Mouse (Mus musculus): ENCODE data around the gene Gclc. TPM values are rescaled to one million over a fixed set of nuclear protein-coding genes. Genes with fewer than 3 reads are reported as not detected.
A peak's percentile ranks its signal among the peaks of the same experiment; 100 is the strongest.

The Gclc gene
- total and polyA plus RNA-seq, 3 experiments = 18.5 to 47.9 (median 46.2) TPM

DNA sequence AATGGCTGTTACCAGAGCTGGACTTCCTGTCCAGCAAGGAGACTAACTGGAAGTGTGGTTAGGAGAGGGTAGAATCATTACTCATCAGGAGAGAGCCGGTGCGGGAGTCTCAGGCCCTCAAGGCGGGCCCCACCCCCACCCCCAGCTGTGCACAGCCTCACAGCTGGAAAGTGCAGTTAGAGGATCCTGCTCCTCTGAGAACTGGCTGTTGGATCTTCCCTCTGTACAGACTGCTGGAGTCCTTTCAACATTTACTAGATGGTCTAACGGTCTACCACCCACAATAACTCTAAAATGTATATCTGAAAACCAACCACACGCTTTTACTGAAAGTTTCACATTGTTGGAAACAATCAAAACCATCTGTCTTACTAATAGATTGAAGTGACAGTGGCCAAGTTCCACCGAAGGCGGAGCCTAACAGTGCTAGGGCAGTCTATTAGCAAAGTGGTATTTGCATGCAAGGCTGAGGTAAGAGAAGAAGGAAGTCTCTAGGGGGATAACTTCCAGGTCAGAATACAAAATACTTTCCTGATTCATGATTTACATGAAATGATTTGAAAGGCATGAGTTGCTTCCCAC, 71.1 kb downstream of the Gclc start:
- H3K4me3 ChIP-seq (ENCODE audit: low read depth, low read length) = no peak overlapping the region
- H3K4me1 ChIP-seq (ENCODE audit: insufficient read depth, low read depth, low read length) = peaks cover 15% of the 10 kb centered on the region
- TF ChIP-seq CTCF (IDR thresholded peaks at IDR 0.05; ENCODE audit: low read depth, low read length) (no peak), TAL1 (conservative IDR thresholded peaks at IDR 0.05; ENCODE audit: low read depth, low read length) (no peak), POLR2AphosphoS5 (IDR thresholded peaks at IDR 0.05; ENCODE audit: insufficient replicate concordance, low read depth, low read length) (no peak), GATA2 (IDR thresholded peaks at IDR 0.05; ENCODE audit: borderline replicate concordance, low read depth, low read length) (no peak), GATA1 (IDR thresholded peaks at IDR 0.05; ENCODE audit: borderline replicate concordance, low read length) (no peak)
- no peaks in the 10 kb centered on the region for H3K36me3 ChIP-seq (replicated peaks)
- peaks cover 2% of the 10 kb centered on the region; the same call in 1 of the 2 replicates for H3K9me3 ChIP-seq (replicated peaks)
- ATAC-seq (ENCODE audit: extremely low read depth, insufficient number of reproducible peaks, low FRiP score, poor library complexity, severe bottlenecking) (peak; percentile 83), DNase-seq (ENCODE audit: low spot score) (peak; percentile 27)
- H3K27me3 ChIP-seq (ENCODE audit: insufficient read depth, low read length) = peaks cover 5% of the 10 kb centered on the region; the same call in 1 of the 2 replicates

DNA sequence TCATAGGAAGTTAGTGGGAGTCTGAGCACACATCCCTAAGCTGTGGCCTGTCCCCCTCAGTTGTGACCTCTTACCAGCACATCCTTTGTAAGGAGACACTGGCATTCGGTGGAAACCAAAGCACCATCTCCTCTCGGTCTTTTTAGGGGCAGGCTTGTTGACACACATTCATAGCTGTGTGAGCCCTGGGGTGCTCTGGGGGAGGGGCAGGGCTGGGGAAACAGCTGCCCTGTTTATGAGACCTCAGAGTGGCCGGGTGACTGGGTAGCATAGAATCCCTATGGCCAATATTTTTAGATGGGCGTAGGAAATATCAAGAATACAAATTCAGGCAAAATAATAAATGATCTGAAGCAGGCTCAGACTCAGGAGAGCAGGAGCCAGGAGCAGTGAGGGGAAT, 71.9 kb downstream of the Gclc start:
- ATAC-seq (ENCODE audit: extremely low read depth, insufficient number of reproducible peaks, low FRiP score, poor library complexity, severe bottlenecking) (no peak), DNase-seq (ENCODE audit: low spot score) (no peak)
- Histone ChIP-seq H3K27me3 (ENCODE audit: insufficient read depth, low read length) (no peaks in the 10 kb centered on the region; the same call in 1 of the 2 replicates), H3K36me3 (replicated peaks) (no peaks in the 10 kb centered on the region), H3K4me3 (ENCODE audit: low read depth, low read length) (no peak overlapping the region), H3K9me3 (replicated peaks) (peaks cover 2% of the 10 kb centered on the region; the same call in 1 of the 2 replicates), H3K4me1 (ENCODE audit: insufficient read depth, low read depth, low read length) (peaks cover 12% of the 10 kb centered on the region)
- TF ChIP-seq GATA1 (IDR thresholded peaks at IDR 0.05; ENCODE audit: borderline replicate concordance, low read length) = no peak
- TF ChIP-seq POLR2AphosphoS5 (IDR thresholded peaks at IDR 0.05; ENCODE audit: insufficient replicate concordance, low read depth, low read length) = no peak
- TF ChIP-seq TAL1 (conservative IDR thresholded peaks at IDR 0.05; ENCODE audit: low read depth, low read length) = no peak
- TF ChIP-seq GATA2 (IDR thresholded peaks at IDR 0.05; ENCODE audit: borderline replicate concordance, low read depth, low read length) = no peak
- TF ChIP-seq CTCF (IDR thresholded peaks at IDR 0.05; ENCODE audit: low read depth, low read length) = no peak

DNA sequence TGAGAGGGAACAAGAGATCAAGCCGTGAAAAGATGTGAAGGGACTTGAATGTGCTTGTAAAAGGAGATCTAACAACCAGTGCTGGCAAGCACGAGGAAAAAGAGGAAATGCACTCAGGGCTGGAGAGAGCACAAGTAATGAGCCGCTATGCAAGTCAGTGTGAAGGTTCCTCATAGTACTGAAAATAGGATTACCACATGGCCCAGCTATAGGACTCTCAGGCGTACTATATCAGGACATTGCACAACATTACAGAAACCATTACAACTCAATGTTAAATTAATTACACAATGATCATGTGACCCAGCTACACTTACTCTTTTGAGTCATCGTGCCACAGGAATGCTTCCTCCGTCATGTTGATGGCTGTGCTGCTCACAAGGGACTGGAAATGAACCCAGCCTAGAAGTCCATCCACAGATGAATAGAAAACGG, 74.2 kb downstream of the Gclc start:
- H3K4me3 ChIP-seq (ENCODE audit: low read depth, low read length) = no peak overlapping the region

DNA sequence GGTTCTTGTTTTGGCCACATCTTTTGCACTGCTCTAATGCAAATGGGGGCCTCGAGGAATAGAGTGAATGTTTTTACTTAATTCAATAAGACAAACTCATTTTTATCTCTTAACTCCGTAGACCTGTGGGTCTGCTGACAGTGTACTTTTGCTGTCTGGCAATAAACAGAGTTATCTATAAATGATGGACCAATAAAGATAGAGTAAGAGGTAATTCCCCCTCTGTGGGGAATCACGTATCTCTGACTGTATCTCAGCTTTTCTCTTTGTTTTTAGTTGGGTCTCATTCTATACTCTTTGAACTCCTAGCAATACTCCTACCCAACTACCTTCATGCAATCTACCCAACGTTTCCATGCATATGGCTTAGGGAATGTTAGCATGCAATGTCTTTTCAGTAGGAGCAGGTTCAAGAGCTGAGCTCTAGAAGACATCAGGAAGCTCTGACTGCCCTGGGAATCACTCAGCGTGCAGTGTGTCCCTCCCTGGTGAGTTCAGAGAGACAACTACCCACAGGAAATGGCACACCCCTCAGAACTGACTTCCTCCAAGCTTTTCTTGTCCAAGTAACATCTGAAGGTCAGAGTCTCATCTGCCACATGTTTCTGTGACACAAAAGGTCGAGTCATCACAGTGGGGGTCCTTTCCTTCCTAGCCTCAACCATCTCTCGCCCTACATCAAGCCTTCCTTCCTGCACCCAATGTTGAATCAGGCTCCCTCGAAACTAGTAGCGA, 80.1 kb downstream of the Gclc start:
- ATAC-seq (ENCODE audit: extremely low read depth, insufficient number of reproducible peaks, low FRiP score, poor library complexity, severe bottlenecking) (no peak), DNase-seq (ENCODE audit: low spot score) (no peak)
- TF ChIP-seq POLR2AphosphoS5 (IDR thresholded peaks at IDR 0.05; ENCODE audit: insufficient replicate concordance, low read depth, low read length) = no peak
- no peak for TF ChIP-seq GATA1 (IDR thresholded peaks at IDR 0.05; ENCODE audit: borderline replicate concordance, low read length)
- no peak for TF ChIP-seq TAL1 (conservative IDR thresholded peaks at IDR 0.05; ENCODE audit: low read depth, low read length)
- no peak for TF ChIP-seq CTCF (IDR thresholded peaks at IDR 0.05; ENCODE audit: low read depth, low read length)
- no peak for TF ChIP-seq GATA2 (IDR thresholded peaks at IDR 0.05; ENCODE audit: borderline replicate concordance, low read depth, low read length)
- Histone ChIP-seq H3K36me3 (replicated peaks) (no peaks in the 10 kb centered on the region), H3K4me3 (ENCODE audit: low read depth, low read length) (no peak overlapping the region), H3K27me3 (ENCODE audit: insufficient read depth, low read length) (peaks cover 18% of the 10 kb centered on the region), H3K9me3 (replicated peaks) (peaks cover under 1% of the 10 kb centered on the region; the same call in 1 of the 2 replicates), H3K4me1 (ENCODE audit: insufficient read depth, low read depth, low read length) (no peaks in the 10 kb centered on the region)

More for the DNA sequence above, 74.2 kb downstream of the Gclc start:
- ATAC-seq (ENCODE audit: extremely low read depth, insufficient number of reproducible peaks, low FRiP score, poor library complexity, severe bottlenecking) (no peak), DNase-seq (ENCODE audit: low spot score) (no peak)
- Histone ChIP-seq H3K36me3 (replicated peaks) (no peaks in the 10 kb centered on the region), H3K27me3 (ENCODE audit: insufficient read depth, low read length) (peaks cover 3% of the 10 kb centered on the region; the same call in 1 of the 2 replicates), H3K9me3 (replicated peaks) (peaks cover 2% of the 10 kb centered on the region; the same call in 1 of the 2 replicates), H3K4me1 (ENCODE audit: insufficient read depth, low read depth, low read length) (peaks cover 12% of the 10 kb centered on the region)
- TF ChIP-seq CTCF (IDR thresholded peaks at IDR 0.05; ENCODE audit: low read depth, low read length) (no peak), POLR2AphosphoS5 (IDR thresholded peaks at IDR 0.05; ENCODE audit: insufficient replicate concordance, low read depth, low read length) (no peak), GATA1 (IDR thresholded peaks at IDR 0.05; ENCODE audit: borderline replicate concordance, low read length) (no peak), TAL1 (conservative IDR thresholded peaks at IDR 0.05; ENCODE audit: low read depth, low read length) (no peak), GATA2 (IDR thresholded peaks at IDR 0.05; ENCODE audit: borderline replicate concordance, low read depth, low read length) (no peak)

DNA sequence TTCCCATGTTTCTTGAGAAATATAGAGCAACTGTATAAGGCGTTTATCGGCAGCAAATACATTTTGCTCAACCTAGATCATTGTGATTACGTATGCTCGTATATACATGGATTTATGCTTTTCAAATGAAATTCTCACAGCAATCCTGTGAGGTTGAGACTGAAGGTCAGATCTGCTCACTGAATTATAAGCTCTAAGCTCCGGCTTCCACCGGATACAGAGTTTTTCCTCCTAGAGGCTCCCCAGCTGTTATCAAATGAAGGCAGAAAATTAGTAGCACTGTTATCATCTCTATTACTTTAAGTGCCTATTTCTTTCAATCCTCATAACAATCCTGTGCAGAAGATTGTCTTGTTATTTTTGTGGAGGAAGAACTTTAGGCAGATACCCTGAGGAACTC, 80.8 kb downstream of the Gclc start:
- Histone ChIP-seq H3K9me3 (replicated peaks) (no peaks in the 10 kb centered on the region), H3K4me1 (ENCODE audit: insufficient read depth, low read depth, low read length) (no peaks in the 10 kb centered on the region), H3K4me3 (ENCODE audit: low read depth, low read length) (no peak overlapping the region), H3K27me3 (ENCODE audit: insufficient read depth, low read length) (peaks cover 18% of the 10 kb centered on the region), H3K36me3 (replicated peaks) (no peaks in the 10 kb centered on the region)
- TF ChIP-seq TAL1 (conservative IDR thresholded peaks at IDR 0.05; ENCODE audit: low read depth, low read length) (no peak), CTCF (IDR thresholded peaks at IDR 0.05; ENCODE audit: low read depth, low read length) (no peak), GATA2 (IDR thresholded peaks at IDR 0.05; ENCODE audit: borderline replicate concordance, low read depth, low read length) (no peak), GATA1 (IDR thresholded peaks at IDR 0.05; ENCODE audit: borderline replicate concordance, low read length) (no peak), POLR2AphosphoS5 (IDR thresholded peaks at IDR 0.05; ENCODE audit: insufficient replicate concordance, low read depth, low read length) (no peak)
- DNase-seq (ENCODE audit: low spot score) = no peak
- no peak for ATAC-seq (ENCODE audit: extremely low read depth, insufficient number of reproducible peaks, low FRiP score, poor library complexity, severe bottlenecking)

DNA sequence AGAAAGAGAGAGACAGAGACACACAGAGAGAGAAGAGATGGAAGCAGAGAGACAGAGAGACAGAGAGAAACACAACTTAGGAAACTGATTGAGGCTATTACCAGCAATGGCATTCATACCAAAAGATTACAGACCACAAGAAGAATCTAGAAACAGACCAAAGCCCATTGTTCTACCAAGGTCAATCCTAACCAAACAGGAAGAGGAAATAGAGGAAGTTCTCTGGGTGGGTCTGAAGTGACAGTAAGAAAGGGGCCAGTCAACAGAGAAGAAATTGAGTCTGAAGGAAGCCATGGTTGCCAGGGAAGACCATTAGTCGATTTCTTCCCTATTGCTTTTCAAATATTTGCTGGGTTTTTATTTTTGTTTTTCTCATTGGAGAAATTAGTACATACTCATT, 81.4 kb downstream of the Gclc start:
- DNase-seq (ENCODE audit: low spot score) (no peak), ATAC-seq (ENCODE audit: extremely low read depth, insufficient number of reproducible peaks, low FRiP score, poor library complexity, severe bottlenecking) (no peak)
- H3K27me3 ChIP-seq (ENCODE audit: insufficient read depth, low read length) = peaks cover 18% of the 10 kb centered on the region
- TF ChIP-seq TAL1 (conservative IDR thresholded peaks at IDR 0.05; ENCODE audit: low read depth, low read length) (no peak), CTCF (IDR thresholded peaks at IDR 0.05; ENCODE audit: low read depth, low read length) (no peak), POLR2AphosphoS5 (IDR thresholded peaks at IDR 0.05; ENCODE audit: insufficient replicate concordance, low read depth, low read length) (no peak), GATA1 (IDR thresholded peaks at IDR 0.05; ENCODE audit: borderline replicate concordance, low read length) (no peak), GATA2 (IDR thresholded peaks at IDR 0.05; ENCODE audit: borderline replicate concordance, low read depth, low read length) (no peak)
- no peak overlapping the region for H3K4me3 ChIP-seq (ENCODE audit: low read depth, low read length)
- H3K4me1 ChIP-seq (ENCODE audit: insufficient read depth, low read depth, low read length) = no peaks in the 10 kb centered on the region
- no peaks in the 10 kb centered on the region for H3K9me3 ChIP-seq (replicated peaks)
- H3K36me3 ChIP-seq (replicated peaks) = no peaks in the 10 kb centered on the region

Data from G1E (cell line).